Mouse (Mus musculus): ENCODE measurements at regions not wholly inside any gene's neighbourhood (a gene's known extent, or its start where the extent isn't known, plus 50 kb on each side); places are given as distances from the start of the nearest gene placed in this dataset.
"Not testable (repeated sequence)": the region's sequence is repeated elsewhere in the genome, so short reads cannot be mapped to it uniquely, and the experiment has no call there.

DNA sequence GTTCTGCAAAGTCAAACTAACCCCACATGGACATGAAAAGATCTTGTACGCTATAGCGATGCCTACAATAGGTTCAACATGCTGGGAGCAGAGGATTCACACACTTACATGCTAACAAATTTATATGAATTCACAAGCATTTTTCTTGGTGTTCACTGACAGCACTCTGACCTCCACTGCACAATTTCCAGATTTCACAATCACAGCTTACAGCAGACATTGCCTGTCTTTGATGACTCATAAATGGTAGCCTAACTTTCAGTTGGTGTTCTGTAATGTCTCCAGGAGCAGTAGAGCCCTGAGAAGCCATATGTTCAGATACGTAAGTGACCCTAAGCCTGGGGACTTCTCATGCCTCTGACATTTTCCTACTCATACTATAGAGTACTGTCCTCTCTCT, 640.1 kb upstream of the Map3k7 start:
- Histone ChIP-seq H3K4me1 (ENCODE audit: control insufficient read depth, insufficient read depth, low read length) (no peaks in the 10 kb centered on the region), H3K36me3 (ENCODE audit: control insufficient read depth, insufficient read depth, low read length) (no peaks in the 10 kb centered on the region), H3K4me3 (ENCODE audit: insufficient read depth, low read depth, low read length) (no peak overlapping the region), H3K27ac (replicated peaks; ENCODE audit: insufficient read depth, low read depth, low read length) (no peak overlapping the region), H3K79me2 (ENCODE audit: control insufficient read depth, insufficient read depth, low read length) (no peaks in the 10 kb centered on the region), H3K9ac (ENCODE audit: low read depth, low read length) (no peak overlapping the region), H3K27me3 (ENCODE audit: control insufficient read depth, insufficient read depth, low read length) (no peaks in the 10 kb centered on the region)
- peak; percentile 10 for DNase-seq (ENCODE audit: extremely low read depth, low read depth, low spot score)
- WGBS = 96% methylated on average over 3 of the region's 3 CpGs
- TF ChIP-seq POLR2A (IDR thresholded peaks at IDR 0.05; ENCODE audit: extremely low read depth, insufficient read depth, low read length) (no peak), CTCF (IDR thresholded peaks at IDR 0.05; ENCODE audit: low read depth, low read length) (no peak)

GRCm38 (mm10) chr4:31328798-31329197, 635.1 kb upstream of the Map3k7 start:
- DNase-seq (ENCODE audit: extremely low read depth, low read depth, low spot score) = no peak
- Histone ChIP-seq H3K36me3 (ENCODE audit: control insufficient read depth, insufficient read depth, low read length) (no peaks in the 10 kb centered on the region), H3K9ac (ENCODE audit: low read depth, low read length) (no peak overlapping the region), H3K27me3 (ENCODE audit: control insufficient read depth, insufficient read depth, low read length) (no peaks in the 10 kb centered on the region), H3K4me1 (ENCODE audit: control insufficient read depth, insufficient read depth, low read length) (no peaks in the 10 kb centered on the region), H3K27ac (replicated peaks; ENCODE audit: insufficient read depth, low read depth, low read length) (no peak overlapping the region), H3K4me3 (ENCODE audit: insufficient read depth, low read depth, low read length) (no peak overlapping the region), H3K79me2 (ENCODE audit: control insufficient read depth, insufficient read depth, low read length) (no peaks in the 10 kb centered on the region)
- TF ChIP-seq CTCF (IDR thresholded peaks at IDR 0.05; ENCODE audit: low read depth, low read length) (no peak), POLR2A (IDR thresholded peaks at IDR 0.05; ENCODE audit: extremely low read depth, insufficient read depth, low read length) (no peak)
- 65% methylated on average over 5 of the region's 5 CpGs for WGBS

- H3K79me2 ChIP-seq (ENCODE audit: control insufficient read depth, insufficient read depth, low read length) = no peaks in the 10 kb centered on the region
- no peak overlapping the region for H3K9ac ChIP-seq (ENCODE audit: low read depth, low read length)
- no peaks in the 10 kb centered on the region for H3K27me3 ChIP-seq (ENCODE audit: control insufficient read depth, insufficient read depth, low read length)
- H3K36me3 ChIP-seq (ENCODE audit: control insufficient read depth, insufficient read depth, low read length) = no peaks in the 10 kb centered on the region
- H3K4me3 ChIP-seq (ENCODE audit: insufficient read depth, low read depth, low read length) = no peak overlapping the region
- H3K27ac ChIP-seq (replicated peaks; ENCODE audit: insufficient read depth, low read depth, low read length) = no peak overlapping the region
- TF ChIP-seq POLR2A (IDR thresholded peaks at IDR 0.05; ENCODE audit: extremely low read depth, insufficient read depth, low read length) (no peak), CTCF (IDR thresholded peaks at IDR 0.05; ENCODE audit: low read depth, low read length) (no peak)
- no peak for DNase-seq (ENCODE audit: extremely low read depth, low read depth, low spot score)
- no peaks in the 10 kb centered on the region for H3K4me1 ChIP-seq (ENCODE audit: control insufficient read depth, insufficient read depth, low read length)
These were observed 632.8 kb upstream of the Map3k7 start for GRCm38 (mm10) chr4:31331053-31331452.

DNA sequence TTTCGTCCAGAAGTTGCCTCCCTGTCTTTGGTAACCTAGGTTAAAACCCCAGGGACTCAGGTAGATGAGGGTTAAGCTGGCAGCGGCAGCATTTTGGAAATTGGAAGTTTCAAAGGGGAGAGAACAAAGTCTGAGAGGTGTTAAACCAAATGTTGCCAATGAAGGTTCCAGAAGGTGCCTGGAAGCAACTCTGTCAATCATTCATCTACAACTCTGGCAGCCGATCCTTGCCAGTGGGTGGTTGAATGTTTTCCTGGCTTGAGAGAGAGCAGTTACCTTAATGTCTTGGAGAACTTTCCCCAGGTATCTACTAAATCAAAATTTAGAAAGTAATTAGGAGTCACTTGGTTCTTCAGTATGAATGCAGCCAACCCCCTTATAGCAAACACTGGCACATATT, 628.2 kb upstream of the Map3k7 start:
- H3K9ac ChIP-seq (ENCODE audit: low read depth, low read length) = no peak overlapping the region
- no peaks in the 10 kb centered on the region for H3K79me2 ChIP-seq (ENCODE audit: control insufficient read depth, insufficient read depth, low read length)
- no peak overlapping the region for H3K4me3 ChIP-seq (ENCODE audit: insufficient read depth, low read depth, low read length)
- H3K27me3 ChIP-seq (ENCODE audit: control insufficient read depth, insufficient read depth, low read length) = no peaks in the 10 kb centered on the region
- peak; percentile 13 for DNase-seq (ENCODE audit: extremely low read depth, low read depth, low spot score)
- no peaks in the 10 kb centered on the region for H3K4me1 ChIP-seq (ENCODE audit: control insufficient read depth, insufficient read depth, low read length)
- 72% methylated on average over 3 of the region's 3 CpGs for WGBS
- no peak overlapping the region for H3K27ac ChIP-seq (replicated peaks; ENCODE audit: insufficient read depth, low read depth, low read length)
- no peaks in the 10 kb centered on the region for H3K36me3 ChIP-seq (ENCODE audit: control insufficient read depth, insufficient read depth, low read length)
- TF ChIP-seq CTCF (IDR thresholded peaks at IDR 0.05; ENCODE audit: low read depth, low read length) (no peak), POLR2A (IDR thresholded peaks at IDR 0.05; ENCODE audit: extremely low read depth, insufficient read depth, low read length) (no peak)

GRCm38 (mm10) chr4:31337980-31338379, 625.9 kb upstream of the Map3k7 start:
- Histone ChIP-seq H3K36me3 (ENCODE audit: control insufficient read depth, insufficient read depth, low read length) (no peaks in the 10 kb centered on the region), H3K4me1 (ENCODE audit: control insufficient read depth, insufficient read depth, low read length) (no peaks in the 10 kb centered on the region), H3K27ac (replicated peaks; ENCODE audit: insufficient read depth, low read depth, low read length) (no peak overlapping the region), H3K27me3 (ENCODE audit: control insufficient read depth, insufficient read depth, low read length) (no peaks in the 10 kb centered on the region), H3K79me2 (ENCODE audit: control insufficient read depth, insufficient read depth, low read length) (no peaks in the 10 kb centered on the region), H3K4me3 (ENCODE audit: insufficient read depth, low read depth, low read length) (no peak overlapping the region), H3K9ac (ENCODE audit: low read depth, low read length) (no peak overlapping the region)
- 49% methylated on average over 4 of the region's 4 CpGs for WGBS
- no peak for DNase-seq (ENCODE audit: extremely low read depth, low read depth, low spot score)
- TF ChIP-seq POLR2A (IDR thresholded peaks at IDR 0.05; ENCODE audit: extremely low read depth, insufficient read depth, low read length) (no peak), CTCF (IDR thresholded peaks at IDR 0.05; ENCODE audit: low read depth, low read length) (no peak)

- no peak for TF ChIP-seq POLR2A (IDR thresholded peaks at IDR 0.05; ENCODE audit: extremely low read depth, insufficient read depth, low read length)
- no peak for TF ChIP-seq CTCF (IDR thresholded peaks at IDR 0.05; ENCODE audit: low read depth, low read length)
- peak; percentile 26 for DNase-seq (ENCODE audit: extremely low read depth, low read depth, low spot score)
- Histone ChIP-seq H3K9ac (ENCODE audit: low read depth, low read length) (no peak overlapping the region), H3K4me3 (ENCODE audit: insufficient read depth, low read depth, low read length) (no peak overlapping the region), H3K27me3 (ENCODE audit: control insufficient read depth, insufficient read depth, low read length) (no peaks in the 10 kb centered on the region), H3K36me3 (ENCODE audit: control insufficient read depth, insufficient read depth, low read length) (no peaks in the 10 kb centered on the region), H3K27ac (replicated peaks; ENCODE audit: insufficient read depth, low read depth, low read length) (no peak overlapping the region), H3K79me2 (ENCODE audit: control insufficient read depth, insufficient read depth, low read length) (no peaks in the 10 kb centered on the region), H3K4me1 (ENCODE audit: control insufficient read depth, insufficient read depth, low read length) (no peaks in the 10 kb centered on the region)
- 81% methylated on average over 5 of the region's 5 CpGs for WGBS
These were observed 620.3 kb upstream of the Map3k7 start for GRCm38 (mm10) chr4:31343312-31344248.

DNA sequence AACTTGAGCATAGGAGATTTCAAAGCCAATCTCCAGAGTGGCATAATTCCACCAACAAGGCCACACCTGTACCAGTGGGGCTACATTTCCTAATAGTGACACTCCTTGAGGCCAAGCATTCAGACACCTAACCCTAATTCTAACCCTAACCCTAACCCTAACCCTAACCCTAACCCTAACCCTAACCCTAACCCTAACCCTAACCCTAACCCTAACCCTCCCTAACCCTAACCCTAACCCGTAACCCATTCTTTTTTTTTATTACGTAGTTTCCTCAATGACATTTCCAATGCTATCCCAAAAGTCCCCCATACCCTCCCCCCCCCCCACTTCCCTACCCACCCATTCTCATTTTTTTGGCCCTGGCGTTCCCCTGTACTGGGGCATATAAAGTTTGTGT, 609.9 kb upstream of the Map3k7 start:
- H3K27me3 ChIP-seq (ENCODE audit: control insufficient read depth, insufficient read depth, low read length); DNase-seq (ENCODE audit: extremely low read depth, low read depth, low spot score); H3K4me1 ChIP-seq (ENCODE audit: control insufficient read depth, insufficient read depth, low read length); H3K36me3 ChIP-seq (ENCODE audit: control insufficient read depth, insufficient read depth, low read length); H3K79me2 ChIP-seq (ENCODE audit: control insufficient read depth, insufficient read depth, low read length); H3K4me3 ChIP-seq (ENCODE audit: insufficient read depth, low read depth, low read length); H3K9ac ChIP-seq (ENCODE audit: low read depth, low read length); H3K27ac ChIP-seq (replicated peaks; ENCODE audit: insufficient read depth, low read depth, low read length): not testable (repeated sequence)
- WGBS = 92% methylated on average over 3 of the region's 3 CpGs
